Mouse (Mus musculus): Measurements from ENCODE around the gene Pard3. TPM values are rescaled to one million over a fixed set of nuclear protein-coding genes. Genes with fewer than 3 reads are reported as not detected.

Gene Pard3
- polyA plus RNA-seq (2014; fragmentation: Illumina TruSeq; extraction: RNeasy Lipid Tissue Mini Kit (QIAGEN cat#74804); ENCODE audit: low read depth, low replicate concordance), result 36.4 TPM

DNA sequence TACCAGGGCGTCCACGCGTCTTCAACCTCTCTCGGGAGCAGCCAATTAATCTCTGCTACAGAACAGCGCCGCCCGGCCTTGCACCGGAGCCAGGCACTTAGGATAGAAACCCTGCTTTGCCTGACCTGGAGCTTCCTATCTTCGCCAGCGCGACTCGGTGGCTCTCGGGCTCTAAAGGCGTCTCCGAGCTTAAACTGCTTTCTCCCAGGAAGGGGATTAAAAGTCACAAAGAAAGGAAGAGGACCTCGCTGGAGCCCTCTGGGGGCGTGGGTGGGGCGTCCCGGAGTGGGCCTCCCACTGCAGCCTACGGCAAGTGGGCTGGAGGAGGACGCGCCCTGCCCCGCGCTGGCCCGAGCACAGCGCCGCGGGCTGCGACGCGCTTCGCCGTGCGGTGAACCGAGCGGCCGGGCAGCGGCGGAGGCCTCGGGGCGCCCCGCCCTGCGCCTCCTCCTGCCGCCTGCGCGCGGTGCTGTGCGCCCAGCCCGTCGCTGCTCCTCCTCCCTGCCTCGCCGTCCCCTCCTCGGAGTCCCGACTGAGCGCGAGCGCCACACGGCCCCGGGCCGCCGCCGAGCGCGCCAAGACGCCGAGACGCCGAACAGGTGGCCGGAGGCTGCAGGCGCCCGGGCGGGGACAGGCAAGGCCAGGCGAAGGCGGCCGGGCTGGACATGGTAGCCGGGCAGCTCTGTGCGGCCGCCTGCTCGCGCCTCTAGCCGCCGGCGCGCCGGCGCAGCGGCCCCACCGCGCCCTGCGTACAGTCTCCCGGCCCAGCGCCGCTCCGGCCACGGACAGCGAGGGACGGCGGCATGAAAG lies at the start of gene Pard3:
Pard3 (plus strand) TSS at position 343 of the 810 bp plus-strand sequence.

Other genes starting within 250 kb of the Pard3 start
- 29.4 TPM for gene Tomm20, start 118.0 kb upstream of the Pard3 start, polyA plus RNA-seq (2014; fragmentation: Illumina TruSeq; extraction: RNeasy Lipid Tissue Mini Kit (QIAGEN cat#74804); ENCODE audit: low read depth, low replicate concordance)
- gene Rbm34, start 92.8 kb upstream of the Pard3 start, polyA plus RNA-seq (2014; fragmentation: Illumina TruSeq; extraction: RNeasy Lipid Tissue Mini Kit (QIAGEN cat#74804); ENCODE audit: low read depth, low replicate concordance), result 17.1 TPM